Mouse (Mus musculus): ENCODE data around the gene Cacna2d2. TPM values are rescaled to one million over a fixed set of nuclear protein-coding genes. Genes with fewer than 3 reads are reported as not detected.

The Cacna2d2 gene
- polyA plus RNA-seq, 1 experiment from 2014 or later: 1.8 TPM

DNA sequence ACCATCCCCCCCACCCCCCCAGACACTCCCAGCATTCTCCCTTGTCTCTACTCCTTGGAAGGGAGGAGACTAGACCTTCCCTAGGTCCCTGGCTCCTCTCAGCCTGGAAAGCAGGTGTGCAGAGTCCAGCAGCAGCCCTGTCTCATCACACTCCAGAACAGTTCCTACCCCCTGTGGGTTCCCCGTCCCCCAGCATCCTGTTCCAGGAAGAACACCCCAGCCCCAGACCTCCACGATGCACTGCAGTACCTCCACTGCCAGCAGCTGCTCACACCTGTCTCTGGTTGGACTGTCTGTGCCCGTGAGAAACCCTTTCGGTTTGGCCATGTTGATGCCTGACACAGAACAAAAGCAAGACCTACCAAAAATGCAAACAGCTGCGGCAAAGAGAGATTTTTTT lies 121.8 kb downstream of the Cacna2d2 start:
- ATAC-seq (ENCODE audit: insufficient read depth, low FRiP score, low TSS enrichment) (no peak), DNase-seq (ENCODE audit: low spot score) (no peak)
- no peaks in the 10 kb centered on the region for H3K36me3 ChIP-seq (ENCODE audit: control insufficient read depth, insufficient read depth, low read length)
- H3K4me3 ChIP-seq (ENCODE audit: low read depth, low read length): no peak overlapping the region
- 71% methylated on average over 5 of the region's 5 CpGs for WGBS
- no peak overlapping the region for H3K4me2 ChIP-seq (ENCODE audit: low read depth)
- peaks cover 5% of the 10 kb centered on the region; the same call in 1 of the 2 replicates for H3K4me1 ChIP-seq (ENCODE audit: control insufficient read depth, insufficient read depth, low read length)
- H3K9ac ChIP-seq (ENCODE audit: low read length): no peak overlapping the region
- H3K27ac ChIP-seq (ENCODE audit: low read depth, low read length): no peak overlapping the region
- peaks cover 11% of the 10 kb centered on the region for H3K27me3 ChIP-seq (ENCODE audit: control insufficient read depth, insufficient read depth, low read length)
- no peaks in the 10 kb centered on the region for H3K9me3 ChIP-seq (ENCODE audit: control insufficient read depth, low read length)

DNA sequence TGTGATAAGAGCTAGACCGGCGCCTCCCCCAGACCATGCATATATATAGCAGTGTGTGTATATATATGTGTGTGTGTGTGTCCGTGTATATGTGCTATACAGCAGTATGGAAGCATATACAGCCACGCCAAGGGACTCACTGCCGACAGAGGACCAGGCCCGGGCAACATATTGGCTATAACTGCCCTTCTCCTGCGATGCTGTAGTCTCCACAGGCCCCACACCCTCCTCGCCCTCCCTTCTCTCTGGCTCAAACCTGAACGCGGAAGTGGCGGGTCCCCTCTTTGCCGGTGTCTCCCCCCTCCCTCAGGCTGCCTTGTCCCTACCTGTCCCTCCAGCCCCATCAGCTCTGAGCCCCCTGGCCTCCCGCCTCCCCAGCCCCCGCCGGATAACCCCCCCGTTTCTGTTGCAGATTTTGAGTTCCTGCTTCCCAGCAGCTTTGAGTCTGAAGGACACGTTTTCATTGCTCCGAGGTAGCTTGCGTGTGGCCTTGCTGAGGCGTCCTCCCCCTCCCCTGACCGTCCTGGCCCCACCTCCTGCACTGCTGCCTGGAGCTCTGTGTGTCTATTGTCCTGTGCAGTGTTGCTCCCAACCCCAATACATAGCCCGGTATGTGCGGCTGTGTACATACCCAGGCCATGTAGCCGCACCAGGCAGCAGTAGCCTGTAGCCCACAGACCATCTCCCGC lies 122.4 kb downstream of the Cacna2d2 start:
- 34% methylated on average over 25 of the region's 25 CpGs for whole genome bisulfite sequencing

DNA sequence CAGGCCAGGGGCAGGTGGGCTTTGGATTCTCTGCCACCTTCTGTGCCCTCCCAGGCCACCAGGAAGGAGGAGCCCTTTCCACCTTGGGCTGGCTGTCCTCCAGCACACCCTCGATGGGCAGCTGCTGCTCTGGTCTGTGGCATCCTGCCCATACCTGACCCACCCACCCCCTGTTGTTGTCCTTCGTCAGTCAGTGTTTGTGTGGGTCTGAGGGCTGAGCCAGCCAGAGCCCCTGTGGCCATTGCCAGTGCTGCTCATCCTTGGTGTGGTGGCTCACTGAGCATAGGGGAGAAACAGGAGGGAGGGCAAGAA lies 122.9 kb downstream of the Cacna2d2 start:
- Histone ChIP-seq H3K27me3 (ENCODE audit: control insufficient read depth, insufficient read depth, low read length) (peaks cover 17% of the 10 kb centered on the region), H3K4me3 (ENCODE audit: low read depth, low read length) (no peak overlapping the region), H3K27ac (ENCODE audit: low read depth, low read length) (no peak overlapping the region), H3K4me2 (ENCODE audit: low read depth) (no peak overlapping the region), H3K9me3 (ENCODE audit: control insufficient read depth, low read length) (no peaks in the 10 kb centered on the region), H3K9ac (ENCODE audit: low read length) (peak overlapping the region; percentile 27; the same call in 1 of the 2 replicates), H3K36me3 (ENCODE audit: control insufficient read depth, insufficient read depth, low read length) (no peaks in the 10 kb centered on the region), H3K4me1 (ENCODE audit: control insufficient read depth, insufficient read depth, low read length) (peaks cover 5% of the 10 kb centered on the region; the same call in 1 of the 2 replicates)
- ATAC-seq (ENCODE audit: insufficient read depth, low FRiP score, low TSS enrichment) (no peak), DNase-seq (ENCODE audit: low spot score) (no peak)
- 42% methylated on average over 2 of the region's 2 CpGs for WGBS

More for the DNA sequence above, 122.4 kb downstream of the Cacna2d2 start:
- Histone ChIP-seq H3K9me3 (ENCODE audit: control insufficient read depth, low read length) (no peaks in the 10 kb centered on the region), H3K36me3 (ENCODE audit: control insufficient read depth, insufficient read depth, low read length) (no peaks in the 10 kb centered on the region), H3K27ac (ENCODE audit: low read depth, low read length) (no peak overlapping the region), H3K4me1 (ENCODE audit: control insufficient read depth, insufficient read depth, low read length) (peaks cover 5% of the 10 kb centered on the region; the same call in 1 of the 2 replicates), H3K4me2 (ENCODE audit: low read depth) (peak overlapping the region; percentile 14; the same call in 1 of the 2 replicates), H3K4me3 (ENCODE audit: low read depth, low read length) (no peak overlapping the region), H3K27me3 (ENCODE audit: control insufficient read depth, insufficient read depth, low read length) (peaks cover 14% of the 10 kb centered on the region), H3K9ac (ENCODE audit: low read length) (peak overlapping the region; percentile 27; the same call in 1 of the 2 replicates)
- DNase-seq (ENCODE audit: low spot score) (no peak), ATAC-seq (ENCODE audit: insufficient read depth, low FRiP score, low TSS enrichment) (0 out of 2 replicates have a peak, but pooled peaks have one; percentile 22)

DNA sequence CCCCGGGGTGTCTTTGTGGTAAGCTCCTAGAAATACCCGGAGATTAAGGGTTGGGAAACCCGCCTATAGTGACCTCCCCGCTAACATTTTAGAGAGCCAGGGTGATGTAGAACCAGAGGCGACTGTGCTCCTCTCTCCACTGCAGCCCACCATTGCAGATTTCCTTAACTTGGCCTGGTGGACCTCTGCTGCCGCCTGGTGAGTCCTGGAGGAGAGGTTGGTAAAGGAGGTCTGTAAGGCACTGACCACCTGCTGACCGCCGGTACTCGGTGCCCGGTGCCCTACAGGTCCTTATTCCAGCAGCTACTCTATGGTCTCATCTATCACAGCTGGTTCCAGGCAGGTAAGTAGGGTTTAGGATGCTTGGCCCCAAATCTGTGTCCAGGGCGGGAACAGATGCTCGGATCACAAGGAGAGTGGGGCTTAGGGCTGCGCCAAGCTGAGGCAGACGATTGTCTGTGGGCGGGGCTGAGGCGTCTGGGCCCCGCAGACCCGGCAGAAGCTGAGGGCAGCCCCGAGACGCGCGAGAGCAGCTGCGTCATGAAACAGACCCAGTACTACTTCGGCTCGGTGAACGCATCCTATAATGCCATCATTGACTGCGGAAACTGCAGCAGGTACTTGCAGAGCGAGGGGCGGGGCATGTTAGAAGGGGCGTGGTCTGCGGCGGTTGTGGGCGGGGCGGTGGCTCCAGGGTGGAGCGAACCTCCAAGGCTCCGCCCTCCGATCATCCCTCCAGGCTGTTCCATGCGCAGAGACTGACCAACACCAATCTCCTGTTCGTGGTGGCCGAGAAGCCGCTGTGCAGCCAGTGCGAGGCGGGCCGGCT lies 127.0 kb downstream of the Cacna2d2 start:
- H3K4me3 ChIP-seq (ENCODE audit: low read depth, low read length): peak overlapping the region; percentile 6
- no peaks in the 10 kb centered on the region for H3K4me1 ChIP-seq (ENCODE audit: control insufficient read depth, insufficient read depth, low read length)
- H3K9me3 ChIP-seq (ENCODE audit: control insufficient read depth, low read length): no peaks in the 10 kb centered on the region
- no peak overlapping the region for H3K27ac ChIP-seq (ENCODE audit: low read depth, low read length)
- ATAC-seq (ENCODE audit: insufficient read depth, low FRiP score, low TSS enrichment) (peak; percentile 68), DNase-seq (ENCODE audit: low spot score) (peak; percentile 80)
- 5% methylated on average over 40 of the region's 44 CpGs for WGBS
- H3K4me2 ChIP-seq (ENCODE audit: low read depth): peak overlapping the region; percentile 33
- H3K27me3 ChIP-seq (ENCODE audit: control insufficient read depth, insufficient read depth, low read length): peaks cover 23% of the 10 kb centered on the region
- H3K36me3 ChIP-seq (ENCODE audit: control insufficient read depth, insufficient read depth, low read length): no peaks in the 10 kb centered on the region
- no peak overlapping the region for H3K9ac ChIP-seq (ENCODE audit: low read length)

DNA sequence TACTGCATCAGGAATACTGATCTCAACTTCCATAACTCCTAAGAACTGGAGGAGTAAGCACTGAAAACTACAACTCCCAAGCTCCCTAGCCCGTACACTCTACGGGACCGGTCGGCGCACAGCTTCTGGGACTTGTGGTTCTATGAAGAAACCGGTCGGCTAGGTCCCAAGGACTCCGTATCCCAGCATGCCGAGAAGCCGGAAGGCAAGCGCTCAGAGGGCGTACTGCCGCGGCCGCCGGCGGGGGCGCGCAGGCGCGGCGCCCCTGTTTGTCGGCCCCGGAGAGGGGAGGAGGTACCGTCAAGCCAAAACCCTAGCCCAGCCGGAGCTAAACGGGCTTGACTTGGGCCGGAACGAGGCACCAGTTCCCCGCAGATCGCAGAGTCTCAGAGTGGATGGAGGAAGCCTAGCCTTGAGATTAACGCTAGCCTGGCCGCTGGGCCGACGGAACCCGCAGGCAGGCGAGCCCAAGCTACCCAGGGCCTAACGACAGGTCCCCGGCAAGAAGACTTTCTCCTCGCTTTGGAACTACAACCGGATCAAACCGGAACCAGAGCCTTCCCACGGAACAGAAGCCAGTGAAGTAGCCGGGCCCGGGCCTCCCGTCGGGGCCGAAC lies 134.5 kb downstream of the Cacna2d2 start, which contains the start of gene Tmem115:
Gene Tmem115, plus strand, starts transcription at position 155 of the 617 bp plus-strand sequence.
- Histone ChIP-seq H3K9ac (ENCODE audit: low read length) (peak within 1 kb of the TSS; percentile 82), H3K4me3 (ENCODE audit: low read depth, low read length) (peak within 1 kb of the TSS; percentile 68), H3K27ac (ENCODE audit: low read depth, low read length) (no peak within 1 kb of the TSS), H3K9me3 (ENCODE audit: control insufficient read depth, low read length) (no peaks in the 10 kb centered on the region), H3K4me2 (ENCODE audit: low read depth) (peak within 1 kb of the TSS; percentile 100), H3K36me3 (ENCODE audit: control insufficient read depth, insufficient read depth, low read length) (peaks cover 8% of the 10 kb centered on the region; the same call in 1 of the 2 replicates), H3K27me3 (ENCODE audit: control insufficient read depth, insufficient read depth, low read length) (no peaks in the 10 kb centered on the region), H3K4me1 (ENCODE audit: control insufficient read depth, insufficient read depth, low read length) (peaks cover 27% of the 10 kb centered on the region)
- under 1% methylated on average over 48 of the region's 48 CpGs for WGBS
- peak; percentile 96 for ATAC-seq (ENCODE audit: insufficient read depth, low FRiP score, low TSS enrichment)
- peak; percentile 94 for DNase-seq (ENCODE audit: low spot score)

DNA sequence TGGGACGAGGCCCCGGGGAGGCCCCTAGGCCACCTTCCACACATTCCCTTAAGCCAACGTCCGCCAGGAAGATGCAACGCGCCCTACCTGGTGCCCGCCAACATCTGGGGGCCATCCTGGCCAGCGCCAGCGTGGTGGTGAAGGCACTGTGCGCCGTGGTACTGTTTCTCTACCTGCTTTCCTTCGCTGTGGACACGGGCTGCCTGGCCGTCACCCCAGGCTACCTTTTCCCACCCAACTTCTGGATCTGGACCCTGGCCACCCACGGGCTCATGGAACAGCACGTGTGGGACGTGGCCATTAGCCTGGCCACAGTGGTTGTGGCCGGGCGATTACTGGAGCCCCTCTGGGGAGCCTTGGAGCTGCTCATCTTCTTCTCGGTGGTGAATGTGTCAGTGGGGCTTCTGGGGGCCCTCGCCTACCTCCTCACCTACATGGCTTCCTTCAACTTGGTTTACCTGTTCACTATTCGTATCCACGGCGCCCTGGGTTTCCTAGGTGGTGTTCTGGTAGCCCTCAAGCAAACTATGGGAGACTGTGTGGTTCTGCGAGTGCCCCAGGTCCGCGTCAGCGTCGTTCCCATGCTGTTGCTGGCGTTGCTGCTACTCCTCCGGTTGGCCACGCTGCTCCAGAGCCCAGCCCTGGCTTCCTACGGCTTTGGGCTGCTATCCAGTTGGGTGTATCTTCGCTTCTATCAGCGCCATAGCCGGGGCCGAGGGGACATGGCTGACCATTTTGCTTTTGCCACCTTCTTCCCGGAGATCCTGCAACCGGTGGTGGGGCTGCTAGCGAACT lies 135.2 kb downstream of the Cacna2d2 start:
- Histone ChIP-seq H3K27me3 (ENCODE audit: control insufficient read depth, insufficient read depth, low read length) (no peaks in the 10 kb centered on the region), H3K4me1 (ENCODE audit: control insufficient read depth, insufficient read depth, low read length) (peaks cover 27% of the 10 kb centered on the region), H3K4me2 (ENCODE audit: low read depth) (peak overlapping the region; percentile 100), H3K36me3 (ENCODE audit: control insufficient read depth, insufficient read depth, low read length) (peaks cover 12% of the 10 kb centered on the region; the same call in 1 of the 2 replicates), H3K9me3 (ENCODE audit: control insufficient read depth, low read length) (no peaks in the 10 kb centered on the region), H3K9ac (ENCODE audit: low read length) (peak overlapping the region; percentile 82), H3K27ac (ENCODE audit: low read depth, low read length) (no peak overlapping the region), H3K4me3 (ENCODE audit: low read depth, low read length) (peak overlapping the region; percentile 68)
- DNase-seq (ENCODE audit: low spot score): no peak
- peak; percentile 15; the same call in 1 of the 2 replicates for ATAC-seq (ENCODE audit: insufficient read depth, low FRiP score, low TSS enrichment)
- WGBS: 1% methylated on average over 40 of the region's 40 CpGs

DNA sequence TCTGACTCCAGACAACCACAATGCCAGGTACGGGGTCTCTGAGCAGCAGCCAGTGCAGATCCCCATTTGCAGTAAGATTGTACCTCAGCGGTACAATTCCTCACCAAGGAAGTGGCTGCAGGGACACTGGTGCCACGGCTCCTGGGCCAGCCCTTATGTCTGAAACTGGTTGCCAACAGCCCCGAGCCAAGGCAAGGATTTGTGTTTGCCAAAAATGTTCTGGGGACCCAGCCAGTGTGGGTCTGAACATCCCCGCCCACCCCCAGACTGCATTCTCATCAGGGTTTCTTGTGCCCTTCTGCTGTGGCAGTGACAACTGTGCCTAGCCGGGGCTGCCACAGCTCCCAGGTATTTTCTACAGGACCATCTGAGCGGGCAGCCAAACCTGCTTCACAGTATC lies 138.8 kb downstream of the Cacna2d2 start:
- Histone ChIP-seq H3K9ac (ENCODE audit: low read length) (no peak overlapping the region), H3K27me3 (ENCODE audit: control insufficient read depth, insufficient read depth, low read length) (no peaks in the 10 kb centered on the region), H3K4me2 (ENCODE audit: low read depth) (no peak overlapping the region), H3K36me3 (ENCODE audit: control insufficient read depth, insufficient read depth, low read length) (peaks cover 15% of the 10 kb centered on the region; the same call in 1 of the 2 replicates), H3K9me3 (ENCODE audit: control insufficient read depth, low read length) (no peaks in the 10 kb centered on the region), H3K4me1 (ENCODE audit: control insufficient read depth, insufficient read depth, low read length) (peaks cover 40% of the 10 kb centered on the region), H3K27ac (ENCODE audit: low read depth, low read length) (no peak overlapping the region), H3K4me3 (ENCODE audit: low read depth, low read length) (no peak overlapping the region)
- no peak for ATAC-seq (ENCODE audit: insufficient read depth, low FRiP score, low TSS enrichment)
- 95% methylated on average over 7 of the region's 7 CpGs for WGBS
- no peak for DNase-seq (ENCODE audit: low spot score)

DNA sequence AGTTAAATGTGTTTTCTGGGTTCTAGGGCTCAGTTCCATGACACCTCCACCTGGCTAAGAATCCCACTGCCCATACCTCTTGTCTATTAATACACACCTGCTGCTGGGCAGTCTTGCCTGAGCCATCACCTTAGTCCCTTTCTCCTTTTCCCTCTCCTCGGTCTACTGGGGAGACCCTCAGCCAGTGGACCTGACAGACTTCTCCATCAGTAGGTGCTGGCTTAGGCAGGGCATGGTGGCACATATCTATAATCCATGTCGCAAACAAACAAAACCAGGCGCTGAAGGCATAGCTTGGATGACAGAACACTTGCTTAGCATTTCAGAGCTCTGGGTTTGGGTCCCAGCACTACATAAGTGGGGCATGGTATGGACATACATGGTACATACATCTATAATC lies 139.3 kb downstream of the Cacna2d2 start:
- 91% methylated on average over 3 of the region's 3 CpGs for WGBS
- no peak overlapping the region for H3K4me2 ChIP-seq (ENCODE audit: low read depth)
- H3K27ac ChIP-seq (ENCODE audit: low read depth, low read length): no peak overlapping the region
- H3K27me3 ChIP-seq (ENCODE audit: control insufficient read depth, insufficient read depth, low read length): no peaks in the 10 kb centered on the region
- H3K4me3 ChIP-seq (ENCODE audit: low read depth, low read length): no peak overlapping the region
- no peak for ATAC-seq (ENCODE audit: insufficient read depth, low FRiP score, low TSS enrichment)
- H3K36me3 ChIP-seq (ENCODE audit: control insufficient read depth, insufficient read depth, low read length): peaks cover 15% of the 10 kb centered on the region; the same call in 1 of the 2 replicates
- no peaks in the 10 kb centered on the region for H3K9me3 ChIP-seq (ENCODE audit: control insufficient read depth, low read length)
- H3K9ac ChIP-seq (ENCODE audit: low read length): no peak overlapping the region
- peaks cover 40% of the 10 kb centered on the region for H3K4me1 ChIP-seq (ENCODE audit: control insufficient read depth, insufficient read depth, low read length)
- DNase-seq (ENCODE audit: low spot score): no peak

Measured in neural tube, embryonic 11.5 days (tissue).